Mouse (Mus musculus): Measurements from ENCODE around the gene Tmem63a. TPM values are rescaled to one million over a fixed set of nuclear protein-coding genes. Genes with fewer than 3 reads are reported as not detected.
"Not testable (repeated sequence)": the region's sequence is repeated elsewhere in the genome, so short reads cannot be mapped to it uniquely, and the experiment has no call there.

The Tmem63a gene
- polyA plus RNA-seq, 1 experiment from 2014 or later = 3.1 TPM

DNA sequence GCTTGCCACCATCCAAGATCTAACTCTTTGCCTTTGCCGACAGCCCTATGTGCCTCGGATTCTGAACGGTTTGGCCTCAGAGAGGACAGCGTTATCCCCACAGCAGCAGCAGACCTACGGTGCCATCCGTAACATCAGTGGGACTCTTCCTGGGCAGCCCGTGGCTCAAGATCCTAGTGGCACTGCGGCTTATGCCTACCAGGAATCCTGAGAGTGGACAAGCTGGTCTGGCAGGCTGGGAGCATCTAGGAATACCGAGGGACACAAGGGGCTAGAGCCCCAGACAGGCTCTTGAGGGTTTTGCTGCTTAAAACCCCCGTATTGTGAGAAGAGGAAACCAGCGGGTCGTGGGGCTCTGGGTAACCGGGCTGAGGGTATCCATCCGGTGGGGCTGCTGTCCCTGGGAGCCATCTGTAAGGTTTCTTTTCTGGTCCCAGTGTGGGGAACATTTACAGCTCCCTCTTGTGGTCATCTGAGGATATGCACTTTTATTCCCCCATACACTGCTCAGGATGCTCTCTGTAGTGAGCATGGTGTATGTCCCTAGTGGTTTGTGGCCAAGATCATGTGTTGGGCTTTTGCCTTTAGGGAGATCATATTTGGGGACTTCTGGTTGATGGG lies 32.1 kb downstream of the Tmem63a start:
- H3K9ac ChIP-seq (replicated peaks; ENCODE audit: low read length) = no peak overlapping the region
- DNase-seq (ENCODE audit: low spot score) = peak; percentile 83
- H3K27me3 ChIP-seq (ENCODE audit: control insufficient read depth, insufficient read depth, low read length) = no peaks in the 10 kb centered on the region
- H3K4me2 ChIP-seq (ENCODE audit: low read depth, low read length) = no peak overlapping the region
- H3K27ac ChIP-seq (replicated peaks; ENCODE audit: low read depth, low read length) = no peak overlapping the region
- 60% methylated on average over 14 of the region's 14 CpGs for WGBS
- no peak overlapping the region for H3K4me3 ChIP-seq (ENCODE audit: low read depth, low read length)
- ATAC-seq (replicated peaks; ENCODE audit: insufficient number of reproducible peaks, low FRiP score, low TSS enrichment, low read depth) = peak; percentile 45; the same call in 1 of the 2 replicates
- H3K4me1 ChIP-seq (ENCODE audit: control insufficient read depth, insufficient read depth, low read length) = no peaks in the 10 kb centered on the region
- H3K9me3 ChIP-seq (replicated peaks; ENCODE audit: control insufficient read depth, low read length) = no peaks in the 10 kb centered on the region
- no peaks in the 10 kb centered on the region for H3K36me3 ChIP-seq (replicated peaks; ENCODE audit: control insufficient read depth, insufficient read depth, low read depth, low read length)

DNA sequence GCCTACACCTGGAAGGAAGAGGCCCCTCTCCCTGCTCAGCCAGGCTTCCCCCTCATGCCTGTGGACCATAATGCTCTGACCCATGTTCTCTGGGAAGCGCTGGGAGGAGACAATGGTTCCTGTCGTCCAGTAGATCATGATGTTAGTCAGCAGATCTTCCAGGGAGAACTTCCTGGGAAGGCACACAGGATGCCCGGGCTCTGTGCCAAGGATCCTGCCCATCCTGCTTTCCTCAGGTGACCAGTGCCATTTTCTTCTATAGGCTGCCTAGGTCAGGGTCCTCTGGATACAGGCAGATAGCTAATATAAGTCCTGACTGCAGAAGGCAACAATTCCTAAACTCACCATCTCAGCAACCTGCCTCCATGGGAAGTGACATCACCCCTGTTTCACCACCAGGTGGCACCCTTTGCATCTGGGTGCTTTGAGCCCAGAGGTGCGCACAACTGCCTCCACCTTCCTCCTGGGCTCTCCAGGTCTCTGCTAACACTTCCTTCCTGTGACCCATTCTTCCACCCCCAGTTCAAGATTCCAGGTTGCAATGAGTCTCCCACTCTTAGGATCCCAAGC lies 34.1 kb downstream of the Tmem63a start:
- H3K9ac ChIP-seq (replicated peaks; ENCODE audit: low read length) = no peak overlapping the region
- no peaks in the 10 kb centered on the region for H3K36me3 ChIP-seq (replicated peaks; ENCODE audit: control insufficient read depth, insufficient read depth, low read depth, low read length)
- ATAC-seq (replicated peaks; ENCODE audit: insufficient number of reproducible peaks, low FRiP score, low TSS enrichment, low read depth) = no peak
- H3K4me1 ChIP-seq (ENCODE audit: control insufficient read depth, insufficient read depth, low read length) = no peaks in the 10 kb centered on the region
- no peak overlapping the region for H3K4me3 ChIP-seq (ENCODE audit: low read depth, low read length)
- 58% methylated on average over 4 of the region's 4 CpGs for WGBS
- no peaks in the 10 kb centered on the region for H3K9me3 ChIP-seq (replicated peaks; ENCODE audit: control insufficient read depth, low read length)
- DNase-seq (ENCODE audit: low spot score) = peak; percentile 35
- H3K27ac ChIP-seq (replicated peaks; ENCODE audit: low read depth, low read length) = no peak overlapping the region
- H3K27me3 ChIP-seq (ENCODE audit: control insufficient read depth, insufficient read depth, low read length) = no peaks in the 10 kb centered on the region
- H3K4me2 ChIP-seq (ENCODE audit: low read depth, low read length) = no peak overlapping the region

DNA sequence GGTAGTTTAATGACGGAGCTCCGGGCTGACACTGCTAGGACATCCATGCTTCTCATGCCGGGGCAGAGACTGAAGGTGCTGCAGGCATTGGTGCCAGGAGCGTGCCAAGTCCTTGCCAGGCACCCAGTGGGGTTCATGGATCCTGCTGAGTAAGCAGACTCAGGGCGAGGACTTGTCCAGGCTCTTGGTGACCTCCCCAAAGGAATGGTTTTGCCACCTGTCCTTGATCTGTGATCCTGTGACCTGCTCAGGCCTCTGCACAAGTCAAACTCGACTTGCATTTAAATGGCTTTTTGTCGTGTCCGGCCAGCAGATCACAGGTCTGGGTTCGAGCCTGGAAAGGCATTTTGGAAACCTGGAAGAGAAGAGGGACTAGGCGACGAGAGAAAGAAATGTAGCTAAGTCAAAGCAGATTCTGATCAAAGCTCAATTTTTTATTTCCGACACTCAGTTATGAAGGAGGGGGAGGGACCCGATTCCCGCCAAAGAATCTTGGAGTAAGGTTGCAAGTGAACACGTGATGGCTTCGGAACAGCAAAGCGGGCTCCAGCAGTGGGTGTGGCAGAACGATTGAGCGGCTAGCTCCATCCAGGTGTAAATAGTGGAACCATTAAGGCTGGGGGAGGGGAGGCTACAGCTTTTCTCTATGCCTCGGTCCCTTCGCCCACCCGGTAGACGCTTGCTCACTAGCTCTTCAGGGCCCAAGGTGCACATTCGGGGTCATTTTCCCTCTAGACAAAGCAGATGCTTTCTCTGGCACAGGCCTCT lies 37.5 kb downstream of the Tmem63a start:
- Histone ChIP-seq H3K9me3 (replicated peaks; ENCODE audit: control insufficient read depth, low read length) (no peaks in the 10 kb centered on the region), H3K4me1 (ENCODE audit: control insufficient read depth, insufficient read depth, low read length) (no peaks in the 10 kb centered on the region), H3K36me3 (replicated peaks; ENCODE audit: control insufficient read depth, insufficient read depth, low read depth, low read length) (no peaks in the 10 kb centered on the region), H3K4me3 (ENCODE audit: low read depth, low read length) (no peak overlapping the region), H3K27ac (replicated peaks; ENCODE audit: low read depth, low read length) (no peak overlapping the region), H3K27me3 (ENCODE audit: control insufficient read depth, insufficient read depth, low read length) (no peaks in the 10 kb centered on the region), H3K4me2 (ENCODE audit: low read depth, low read length) (no peak overlapping the region), H3K9ac (replicated peaks; ENCODE audit: low read length) (no peak overlapping the region)
- WGBS = 77% methylated on average over 22 of the region's 24 CpGs
- DNase-seq (ENCODE audit: low spot score) = no peak
- ATAC-seq (replicated peaks; ENCODE audit: insufficient number of reproducible peaks, low FRiP score, low TSS enrichment, low read depth) = no peak

DNA sequence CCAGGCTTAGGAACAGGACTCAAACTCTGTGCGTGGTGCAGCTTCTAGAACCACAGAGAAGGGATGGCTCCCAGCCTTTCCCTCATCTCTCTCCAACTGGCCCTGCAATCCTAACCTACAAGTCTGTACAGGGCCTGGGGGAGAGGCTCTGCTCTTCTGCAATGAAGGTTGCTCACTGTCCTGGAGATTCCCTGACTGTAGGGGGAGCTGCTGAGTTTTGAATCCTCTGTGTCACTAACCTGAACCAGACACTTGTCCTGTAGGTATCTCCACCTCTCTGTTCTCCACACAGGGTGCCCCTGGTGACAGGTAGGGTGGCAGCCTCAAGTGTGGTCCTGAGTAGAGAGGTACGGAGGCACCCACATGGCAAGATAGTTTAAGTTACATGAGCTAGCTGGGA lies 38.3 kb downstream of the Tmem63a start:
- DNase-seq (ENCODE audit: low spot score) (no peak), ATAC-seq (replicated peaks; ENCODE audit: insufficient number of reproducible peaks, low FRiP score, low TSS enrichment, low read depth) (no peak)
- H3K27me3 ChIP-seq (ENCODE audit: control insufficient read depth, insufficient read depth, low read length) = no peaks in the 10 kb centered on the region

DNA sequence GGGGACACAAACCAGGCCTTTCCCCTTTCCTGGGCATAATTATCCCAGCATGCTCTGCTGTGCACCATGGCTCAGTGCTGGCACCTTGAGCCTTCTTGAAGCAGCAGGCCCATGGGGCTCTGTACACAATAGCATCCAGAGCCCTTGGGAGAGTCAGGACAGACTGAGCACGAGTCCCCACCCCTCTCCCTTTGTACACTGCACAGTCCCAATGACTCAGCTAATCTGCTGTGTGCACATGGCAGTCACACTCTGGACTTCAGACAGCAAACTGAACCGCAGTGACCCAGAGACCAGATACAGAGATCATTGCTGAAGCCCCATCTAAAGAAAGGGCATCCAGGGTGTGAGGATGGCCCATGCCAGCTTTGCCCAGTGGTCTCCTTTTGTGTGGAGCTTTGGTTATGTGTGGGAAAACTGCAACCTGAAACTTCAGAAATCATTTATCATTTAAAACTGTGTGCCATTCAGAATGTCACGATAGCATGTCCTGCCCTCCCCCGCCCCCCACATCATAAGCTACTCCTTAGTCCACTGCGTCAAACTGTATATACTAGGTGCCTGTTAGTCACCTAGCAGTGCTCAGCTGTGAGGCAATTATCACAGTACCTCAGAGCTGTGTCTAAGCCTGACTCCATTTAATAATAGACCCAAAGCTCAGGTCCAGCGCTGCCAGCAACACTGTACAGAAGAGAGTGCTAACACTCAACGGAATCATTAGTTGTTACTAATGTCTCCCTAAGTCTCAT lies 39.3 kb downstream of the Tmem63a start:
- not testable (repeated sequence) for H3K27ac ChIP-seq (replicated peaks; ENCODE audit: low read depth, low read length); H3K9ac ChIP-seq (replicated peaks; ENCODE audit: low read length); ATAC-seq (replicated peaks; ENCODE audit: insufficient number of reproducible peaks, low FRiP score, low TSS enrichment, low read depth); DNase-seq (ENCODE audit: low spot score); H3K4me2 ChIP-seq (ENCODE audit: low read depth, low read length); H3K4me1 ChIP-seq (ENCODE audit: control insufficient read depth, insufficient read depth, low read length); H3K4me3 ChIP-seq (ENCODE audit: low read depth, low read length); H3K9me3 ChIP-seq (replicated peaks; ENCODE audit: control insufficient read depth, low read length); H3K27me3 ChIP-seq (ENCODE audit: control insufficient read depth, insufficient read depth, low read length); H3K36me3 ChIP-seq (replicated peaks; ENCODE audit: control insufficient read depth, insufficient read depth, low read depth, low read length)
- 81% methylated on average over 7 of the region's 7 CpGs for WGBS

More for the DNA sequence above, 38.3 kb downstream of the Tmem63a start:
- Histone ChIP-seq H3K4me2 (ENCODE audit: low read depth, low read length) (no peak overlapping the region), H3K4me1 (ENCODE audit: control insufficient read depth, insufficient read depth, low read length) (no peaks in the 10 kb centered on the region), H3K36me3 (replicated peaks; ENCODE audit: control insufficient read depth, insufficient read depth, low read depth, low read length) (no peaks in the 10 kb centered on the region), H3K9ac (replicated peaks; ENCODE audit: low read length) (no peak overlapping the region), H3K4me3 (ENCODE audit: low read depth, low read length) (no peak overlapping the region), H3K27ac (replicated peaks; ENCODE audit: low read depth, low read length) (no peak overlapping the region), H3K9me3 (replicated peaks; ENCODE audit: control insufficient read depth, low read length) (no peaks in the 10 kb centered on the region)
- 74% methylated on average over 2 of the region's 2 CpGs for WGBS

DNA sequence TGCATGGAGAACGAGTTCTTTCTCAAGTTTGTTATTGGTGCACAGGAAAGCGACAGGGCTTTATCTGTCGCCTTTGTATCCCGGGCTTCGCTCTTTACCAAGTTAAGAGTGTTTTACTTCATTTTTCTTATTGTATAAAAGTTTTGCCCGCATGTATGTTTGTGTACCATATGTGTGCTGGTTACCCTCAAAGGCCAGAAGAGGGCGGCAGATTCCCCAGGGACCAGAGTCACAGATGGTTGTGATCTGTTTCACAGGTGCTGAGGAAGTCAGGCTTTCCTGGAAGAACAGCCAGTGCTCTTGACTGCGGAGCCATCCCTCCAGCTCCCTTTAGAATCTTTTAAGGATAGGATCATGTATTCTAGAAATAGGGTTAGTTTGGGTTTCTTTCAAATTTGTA lies 44.6 kb downstream of the Tmem63a start:
- no peaks in the 10 kb centered on the region for H3K36me3 ChIP-seq (replicated peaks; ENCODE audit: control insufficient read depth, insufficient read depth, low read depth, low read length)
- H3K27me3 ChIP-seq (ENCODE audit: control insufficient read depth, insufficient read depth, low read length) = no peaks in the 10 kb centered on the region
- no peak overlapping the region for H3K9ac ChIP-seq (replicated peaks; ENCODE audit: low read length)
- no peak overlapping the region for H3K4me3 ChIP-seq (ENCODE audit: low read depth, low read length)
- H3K4me2 ChIP-seq (ENCODE audit: low read depth, low read length) = no peak overlapping the region
- DNase-seq (ENCODE audit: low spot score) (no peak), ATAC-seq (replicated peaks; ENCODE audit: insufficient number of reproducible peaks, low FRiP score, low TSS enrichment, low read depth) (no peak)
- WGBS = 88% methylated on average over 8 of the region's 8 CpGs
- no peak overlapping the region for H3K27ac ChIP-seq (replicated peaks; ENCODE audit: low read depth, low read length)
- H3K9me3 ChIP-seq (replicated peaks; ENCODE audit: control insufficient read depth, low read length) = no peaks in the 10 kb centered on the region
- H3K4me1 ChIP-seq (ENCODE audit: control insufficient read depth, insufficient read depth, low read length) = no peaks in the 10 kb centered on the region

DNA sequence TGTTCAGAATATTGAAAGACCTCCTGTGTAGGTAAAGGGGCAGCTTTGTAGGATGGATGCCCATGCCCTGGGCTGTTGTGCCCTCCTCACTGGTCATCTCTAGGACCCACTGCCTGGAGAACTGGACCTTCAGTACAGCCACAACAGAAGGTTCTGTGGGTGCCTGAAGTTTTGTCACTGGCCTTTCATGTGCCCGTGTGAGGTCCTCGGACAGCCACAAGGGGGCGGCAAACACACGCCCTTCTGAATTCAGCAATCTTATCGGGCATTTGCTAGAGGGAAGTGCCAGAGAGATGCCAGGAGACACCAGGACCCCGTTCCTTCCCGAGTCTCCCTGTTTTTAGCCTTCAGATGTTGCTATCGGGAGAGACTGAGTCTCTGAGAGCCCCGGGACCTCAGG lies 45.6 kb downstream of the Tmem63a start:
- no peak overlapping the region for H3K4me2 ChIP-seq (ENCODE audit: low read depth, low read length)

More for the DNA sequence above, 45.6 kb downstream of the Tmem63a start:
- Histone ChIP-seq H3K9ac (replicated peaks; ENCODE audit: low read length) (no peak overlapping the region), H3K36me3 (replicated peaks; ENCODE audit: control insufficient read depth, insufficient read depth, low read depth, low read length) (no peaks in the 10 kb centered on the region), H3K27me3 (ENCODE audit: control insufficient read depth, insufficient read depth, low read length) (no peaks in the 10 kb centered on the region), H3K4me1 (ENCODE audit: control insufficient read depth, insufficient read depth, low read length) (no peaks in the 10 kb centered on the region), H3K9me3 (replicated peaks; ENCODE audit: control insufficient read depth, low read length) (no peaks in the 10 kb centered on the region), H3K4me3 (ENCODE audit: low read depth, low read length) (no peak overlapping the region), H3K27ac (replicated peaks; ENCODE audit: low read depth, low read length) (no peak overlapping the region)
- WGBS = 2% methylated on average over 9 of the region's 9 CpGs
- DNase-seq (ENCODE audit: low spot score) = peak; percentile 80
- no peak for ATAC-seq (replicated peaks; ENCODE audit: insufficient number of reproducible peaks, low FRiP score, low TSS enrichment, low read depth)
